13 mouse cellular contexts compared by ENCODE assay signal in genomic region chr10:77061426-77061825, GRCm38 (mm10). TPM values are rescaled to one million over a fixed set of nuclear protein-coding genes. Genes with fewer than 3 reads are reported as not detected.
DNase-seq lines count a peak whose midpoint lies in the region; ATAC-seq and TF ChIP-seq lines count a peak whose summit lies in the region.
"Had no signal": no experiment of that assay in that cellular context is flagged by ENCODE, and none has a peak within 500 bp of the region (broad histone marks: within the 10 kb centered on the region; RNA-seq: fewer than 3 reads in every experiment).

No protein-coding gene starts in this region.

- no peaks in the 10 kb centered on the region for H3K4me1 ChIP-seq in hindbrain, postnatal 0 days (ENCODE audit: insufficient read depth, low read length)
- H3K4me1 ChIP-seq in hindbrain, embryonic 12.5 days = no peaks in the 10 kb centered on the region; the same call in 1 of the 2 replicates
- no peaks in the 10 kb centered on the region for H3K4me1 ChIP-seq in liver, adult 2 months (ENCODE audit: control insufficient read depth, insufficient read depth, low read length)
- peaks cover 3% of the 10 kb centered on the region; the same call in 1 of the 2 replicates for H3K4me1 ChIP-seq in liver, embryonic 11.5 days (replicated peaks; ENCODE audit: control insufficient read depth, insufficient read depth, low read length)
- no peaks in the 10 kb centered on the region for H3K4me1 ChIP-seq in midbrain, embryonic 16.5 days (ENCODE audit: control insufficient read depth, insufficient read depth, low read length)
- H3K4me1 ChIP-seq: forebrain, embryonic 12.5 days; midbrain, embryonic 12.5 days had no signal

- peak; percentile 23; the same call in 1 of the 2 replicates for TF ChIP-seq CTCF in hindbrain, postnatal 0 days (IDR thresholded peaks at IDR 0.05; ENCODE audit: low read depth)
- peak; percentile 17; the same call in 1 of the 2 replicates for TF ChIP-seq CTCF in liver, adult 2 months (IDR thresholded peaks at IDR 0.05; ENCODE audit: low read depth, low read length)

- H3K9ac ChIP-seq in hindbrain, postnatal 0 days (replicated peaks; ENCODE audit: low read length) = no peak overlapping the region
- no peak overlapping the region for H3K9ac ChIP-seq in hindbrain, embryonic 12.5 days
- H3K9ac ChIP-seq in liver, adult 2 months (ENCODE audit: low read depth, low read length) = no peak overlapping the region
- H3K9ac ChIP-seq in liver, embryonic 11.5 days (ENCODE audit: low read depth, low read length) = no peak overlapping the region
- H3K9ac ChIP-seq in midbrain, embryonic 16.5 days (ENCODE audit: low read depth, low read length) = no peak overlapping the region
- H3K9ac ChIP-seq: forebrain, embryonic 12.5 days; limb, embryonic 15.5 days; midbrain, embryonic 12.5 days had no signal

- H3K4me3 ChIP-seq in hindbrain, postnatal 0 days (ENCODE audit: low read length) = no peak overlapping the region
- no peak overlapping the region for H3K4me3 ChIP-seq in hindbrain, embryonic 12.5 days
- H3K4me3 ChIP-seq in liver, adult 2 months (ENCODE audit: insufficient read depth, low read depth, low read length) = no peak overlapping the region
- H3K4me3 ChIP-seq in liver, embryonic 11.5 days (ENCODE audit: low read depth, low read length) = no peak overlapping the region
- no peak overlapping the region for H3K4me3 ChIP-seq in midbrain, embryonic 16.5 days (ENCODE audit: low read depth, low read length)
- H3K4me3 ChIP-seq: forebrain, embryonic 12.5 days; limb, embryonic 15.5 days; midbrain, embryonic 12.5 days had no signal

- no peak for ATAC-seq in hindbrain, postnatal 0 days
- no peak for ATAC-seq in hindbrain, embryonic 12.5 days (ENCODE audit: low FRiP score)
- ATAC-seq in liver, embryonic 11.5 days (replicated peaks; ENCODE audit: low FRiP score) = no peak
- no peak for ATAC-seq in midbrain, embryonic 16.5 days

- DNase-seq in hindbrain, postnatal 0 days (ENCODE audit: low spot score) = no peak
- DNase-seq in liver, adult 2 months (ENCODE audit: extremely low read depth, low read depth, low spot score) = no peak
- DNase-seq in liver, embryonic 11.5 days (ENCODE audit: low spot score) = no peak
- DNase-seq in testis, postnatal 10 days (ENCODE audit: low spot score) = peak; percentile 71
- no peak for DNase-seq in testis, postnatal 14 days (ENCODE audit: low spot score)
- DNase-seq: embryo, embryonic 11 days; gastrocnemius, postnatal 36 days; thymus, adult 18-20 months had no signal

- H3K36me3 ChIP-seq in hindbrain, postnatal 0 days (ENCODE audit: insufficient read depth, low read length) = no peaks in the 10 kb centered on the region
- H3K36me3 ChIP-seq in hindbrain, embryonic 12.5 days = 0 out of 2 replicates have a peak, but pooled peaks cover 8% of the 10 kb centered on the region
- H3K36me3 ChIP-seq in liver, adult 2 months (ENCODE audit: control insufficient read depth, insufficient read depth, low read length) = peaks cover 58% of the 10 kb centered on the region
- H3K36me3 ChIP-seq in liver, embryonic 11.5 days (ENCODE audit: control insufficient read depth, insufficient read depth, low read length) = no peaks in the 10 kb centered on the region; the same call in 1 of the 2 replicates
- H3K36me3 ChIP-seq in midbrain, embryonic 16.5 days (ENCODE audit: control insufficient read depth, insufficient read depth, low read length) = no peaks in the 10 kb centered on the region
- H3K36me3 ChIP-seq: limb, embryonic 15.5 days had no signal

- no peak overlapping the region for H3K27ac ChIP-seq in hindbrain, postnatal 0 days
- no peak overlapping the region for H3K27ac ChIP-seq in hindbrain, embryonic 12.5 days
- no peak overlapping the region for H3K27ac ChIP-seq in liver, adult 2 months (replicated peaks; ENCODE audit: insufficient read depth, low read depth, low read length)
- no peak overlapping the region for H3K27ac ChIP-seq in liver, embryonic 11.5 days (ENCODE audit: low read depth, low read length)
- H3K27ac ChIP-seq in midbrain, embryonic 16.5 days (ENCODE audit: low read length) = no peak overlapping the region
- H3K27ac ChIP-seq: forebrain, embryonic 12.5 days; limb, embryonic 15.5 days; midbrain, embryonic 12.5 days had no signal

- no peaks in the 10 kb centered on the region for H3K79me2 ChIP-seq in liver, adult 2 months (ENCODE audit: control insufficient read depth, insufficient read depth, low read length)

- WGBS in hindbrain, postnatal 0 days = 60% methylated on average over 3 of the region's 3 CpGs
- WGBS in hindbrain, embryonic 12.5 days = 69% methylated on average over 3 of the region's 3 CpGs
- WGBS in liver, adult 2 months = 68% methylated on average over 3 of the region's 3 CpGs
- WGBS in liver, embryonic 11.5 days = 78% methylated on average over 3 of the region's 3 CpGs
- 72% methylated on average over 3 of the region's 3 CpGs for WGBS in midbrain, embryonic 16.5 days

- no peaks in the 10 kb centered on the region for H3K27me3 ChIP-seq in hindbrain, postnatal 0 days (ENCODE audit: insufficient read depth, low read length)
- no peaks in the 10 kb centered on the region for H3K27me3 ChIP-seq in hindbrain, embryonic 12.5 days
- H3K27me3 ChIP-seq in liver, adult 2 months (ENCODE audit: control insufficient read depth, insufficient read depth, low read length) = no peaks in the 10 kb centered on the region
- no peaks in the 10 kb centered on the region for H3K27me3 ChIP-seq in liver, embryonic 11.5 days (replicated peaks; ENCODE audit: control insufficient read depth, insufficient read depth, low read length)
- no peaks in the 10 kb centered on the region for H3K27me3 ChIP-seq in midbrain, embryonic 16.5 days (ENCODE audit: control insufficient read depth, insufficient read depth, low read depth, low read length)
- H3K27me3 ChIP-seq: forebrain, embryonic 12.5 days; limb, embryonic 15.5 days; midbrain, embryonic 12.5 days had no signal

- no peak for TF ChIP-seq POLR2A in liver, adult 2 months (IDR thresholded peaks at IDR 0.05; ENCODE audit: extremely low read depth, insufficient read depth, low read length)

- no peak overlapping the region for H3K4me2 ChIP-seq in hindbrain, postnatal 0 days (ENCODE audit: low read depth, low read length)
- no peak overlapping the region for H3K4me2 ChIP-seq in hindbrain, embryonic 12.5 days (replicated peaks)
- no peak overlapping the region for H3K4me2 ChIP-seq in liver, embryonic 11.5 days
- H3K4me2 ChIP-seq in midbrain, embryonic 16.5 days (ENCODE audit: low read length) = no peak overlapping the region
- H3K4me2 ChIP-seq: forebrain, embryonic 12.5 days; limb, embryonic 15.5 days; midbrain, embryonic 12.5 days had no signal

- no peaks in the 10 kb centered on the region for H3K9me3 ChIP-seq in hindbrain, postnatal 0 days (ENCODE audit: low read length)
- H3K9me3 ChIP-seq in hindbrain, embryonic 12.5 days (replicated peaks) = no peaks in the 10 kb centered on the region
- no peaks in the 10 kb centered on the region for H3K9me3 ChIP-seq in liver, embryonic 11.5 days (ENCODE audit: control insufficient read depth, low read length)
- H3K9me3 ChIP-seq in midbrain, embryonic 16.5 days (replicated peaks; ENCODE audit: control insufficient read depth, low read length, poor library complexity, severe bottlenecking) = no peaks in the 10 kb centered on the region
- H3K9me3 ChIP-seq: forebrain, embryonic 12.5 days; limb, embryonic 15.5 days had no signal

RNA-seq across cellular contexts. Expression of gene Slc19a1, which starts 29.4 kb away (rescaled TPM):
- total RNA-seq in hindbrain, postnatal 0 days (2014; rRNA removed) = 41.6 and 49.8 TPM in 2 replicates
- 45.5 and 48.6 TPM in 2 replicates for polyA plus RNA-seq in hindbrain, postnatal 0 days (2015; fragmentation: Nextera tagmentation; extraction: Ambion mirVana)
- polyA plus RNA-seq in hindbrain, embryonic 12.5 days (2016; fragmentation: Nextera tagmentation; extraction: Ambion mirVana) = 30.5 and 32.5 TPM in 2 replicates
- 2.9 and 5.2 TPM in 2 replicates for total RNA-seq in liver, adult 2 months (2014; rRNA removed)
- polyA plus RNA-seq in liver, adult 2 months (2012; rRNA removed) = 14.8 and 15.9 TPM in 2 replicates
- polyA plus RNA-seq in liver, embryonic 11.5 days (2014; fragmentation: Nextera tagmentation; extraction: Ambion mirVana) = 57.1 and 63.5 TPM in 2 replicates
- polyA plus RNA-seq in midbrain, embryonic 16.5 days (2015; fragmentation: Nextera tagmentation; extraction: Ambion mirVana) = 44.2 and 44.4 TPM in 2 replicates
